Mouse (Mus musculus): ENCODE measurements around the gene Osbpl7.

- TF ChIP-seq MAX (IDR thresholded peaks at IDR 0.05), result no peak
- no peak for TF ChIP-seq MYOD1 (IDR thresholded peaks at IDR 0.05; ENCODE audit: control insufficient read depth, insufficient read length, low read depth)
- TF ChIP-seq CTCF (IDR thresholded peaks at IDR 0.05; ENCODE audit: control insufficient read depth, insufficient read depth, insufficient read length), result no peak
- TF ChIP-seq USF1 (IDR thresholded peaks at IDR 0.05; ENCODE audit: low read depth), result no peak
Observed at GRCm38 (mm10) chr11:97114671-97115601, 64.5 kb downstream of the Osbpl7 start, which contains the start of gene Tbx21.
